Mouse (Mus musculus) liver, postnatal 0 days (tissue): ENCODE measurements at regions not wholly inside any gene's neighbourhood (a gene's known extent, or its start where the extent isn't known, plus 50 kb on each side); places are given as distances from the start of the nearest gene placed in this dataset.

Experiments
- ATAC-seq: fragments of 200-750 bp; cut with Nextera tagmentation; 2 replicates; pipeline ENCODE4 v1.8.0; 2017; ENCODE audit warnings: mild to moderate bottlenecking, moderate library complexity
- DNase-seq: peaks from one replicate; pipeline ENCODE4 v3.0.0-alpha.2; 2016
- H3K27ac ChIP-seq: fragments of 300-500 bp; sonication (generic); 2 replicates; pipeline ENCODE4 v1.5.1; 2014; ENCODE audit warnings: antibody characterized with exemption, moderate library complexity, mild to moderate bottlenecking, low read depth
- H3K27me3 ChIP-seq: fragments of 300-500 bp; sonication (generic); 2 replicates; pipeline ENCODE4 v1.6.1; 2014; ENCODE audit warnings: low read length, control low read depth, mixed read lengths; ENCODE audit not compliant: insufficient read depth
- H3K36me3 ChIP-seq: fragments of 300-500 bp; sonication (generic); replicated peaks from 2 replicates; pipeline ENCODE4 v1.6.1; 2014; ENCODE audit warnings: mild to moderate bottlenecking, control low read depth, low read length, moderate library complexity, mixed read lengths; ENCODE audit not compliant: insufficient read depth
- H3K4me1 ChIP-seq: fragments of 300-500 bp; sonication (generic); 2 replicates; pipeline ENCODE4 v1.6.1; 2014; ENCODE audit warnings: antibody characterized with exemption, mild to moderate bottlenecking, control low read depth; ENCODE audit not compliant: insufficient read depth
- H3K4me2 ChIP-seq: fragments of 300-500 bp; sonication (generic); 2 replicates; pipeline ENCODE4 v1.6.1; 2014; ENCODE audit warnings: low read depth, mild to moderate bottlenecking, low read length, moderate library complexity, mixed read lengths
- H3K4me3 ChIP-seq: fragments of 300-500 bp; sonication (generic); 2 replicates; pipeline ENCODE4 v1.5.1; 2014; ENCODE audit warnings: low read depth, low read length
- H3K9ac ChIP-seq: fragments of 300-500 bp; sonication (generic); replicated peaks from 2 replicates; pipeline ENCODE4 v1.6.1; 2014; ENCODE audit warnings: mild to moderate bottlenecking, moderate library complexity
- H3K9me3 ChIP-seq: fragments of 300-500 bp; sonication (generic); 2 replicates; pipeline ENCODE4 v1.6.1; 2016; ENCODE audit warnings: mild to moderate bottlenecking, control low read depth, low read length, mixed read lengths
- CTCF ChIP-seq: sonication (generic); IDR thresholded peaks from 2 replicates; pipeline ENCODE4 v1.5.1; 2016; ENCODE audit warnings: antibody characterized with exemption, low read depth
- EP300 ChIP-seq: IDR thresholded peaks from 2 replicates; pipeline ENCODE4 v1.6.1; 2016; ENCODE audit warnings: antibody characterized with exemption, low read depth, mild to moderate bottlenecking
- WGBS: fragments of 180-500 bp; shearing (Covaris S2); extraction: QIAGEN DNeasy Blood & Tissue Kit; methylation state at CpG from one replicate; pipeline ENCODE4 v1.1.7; 2014; ENCODE audit not compliant: insufficient replicate concordance; 5-methylcytosine and 5-hydroxymethylcytosine counted together

- H3K27me3 ChIP-seq = no peaks in the 10 kb centered on the region
- TF ChIP-seq EP300 = no peak
- no peak for TF ChIP-seq CTCF
- no peaks in the 10 kb centered on the region for H3K36me3 ChIP-seq
- no peaks in the 10 kb centered on the region for H3K9me3 ChIP-seq
- ATAC-seq (no peak), DNase-seq (no peak)
- H3K4me3 ChIP-seq = no peak overlapping the region
- no peak overlapping the region for H3K9ac ChIP-seq
- peaks cover 13% of the 10 kb centered on the region for H3K4me1 ChIP-seq
- 78% methylated on average over 3 of the region's 3 CpGs for WGBS
- peak overlapping the region; percentile 55 for H3K27ac ChIP-seq
- no peak overlapping the region for H3K4me2 ChIP-seq
These were observed 59.5 kb downstream of the Tex35 start for GRCm38 (mm10) chr1:157048996-157049395.

GRCm38 (mm10) chr1:157048201-157048923 is 60.1 kb downstream of the Tex35 start:
- TF ChIP-seq EP300 (peak; percentile 16; the same call in 1 of the 2 replicates), CTCF (peak; percentile 31; the same call in 1 of the 2 replicates)
- no peaks in the 10 kb centered on the region for H3K36me3 ChIP-seq
- DNase-seq (peak; percentile 48), ATAC-seq (peak; percentile 62)
- peaks cover 13% of the 10 kb centered on the region for H3K4me1 ChIP-seq
- no peak overlapping the region for H3K9ac ChIP-seq
- no peak overlapping the region for H3K4me3 ChIP-seq
- 36% methylated on average over 11 of the region's 11 CpGs for WGBS
- H3K27ac ChIP-seq = peak overlapping the region; percentile 55
- peak overlapping the region; percentile 7; the same call in 1 of the 2 replicates for H3K4me2 ChIP-seq
- no peaks in the 10 kb centered on the region for H3K9me3 ChIP-seq
- no peaks in the 10 kb centered on the region for H3K27me3 ChIP-seq

- ATAC-seq (0 out of 2 replicates have a peak, but pooled peaks have one; percentile 10), DNase-seq (no peak)
- Histone ChIP-seq H3K4me3 (no peak overlapping the region), H3K27ac (peak overlapping the region; percentile 55), H3K9me3 (no peaks in the 10 kb centered on the region), H3K27me3 (no peaks in the 10 kb centered on the region), H3K36me3 (no peaks in the 10 kb centered on the region), H3K9ac (no peak overlapping the region), H3K4me1 (peaks cover 13% of the 10 kb centered on the region), H3K4me2 (no peak overlapping the region)
- TF ChIP-seq CTCF (no peak), EP300 (no peak)
- 57% methylated on average over 4 of the region's 4 CpGs for WGBS
These were observed 60.7 kb downstream of the Tex35 start for GRCm38 (mm10) chr1:157047751-157048200.

- Histone ChIP-seq H3K36me3 (no peaks in the 10 kb centered on the region), H3K27ac (no peak overlapping the region), H3K27me3 (no peaks in the 10 kb centered on the region), H3K9me3 (no peaks in the 10 kb centered on the region), H3K9ac (no peak overlapping the region), H3K4me1 (peaks cover 13% of the 10 kb centered on the region), H3K4me2 (no peak overlapping the region), H3K4me3 (no peak overlapping the region)
- ATAC-seq (no peak), DNase-seq (no peak)
- TF ChIP-seq EP300 = no peak
- 0 out of 2 replicates have a peak, but pooled peaks have one; percentile 5 for TF ChIP-seq CTCF
- 50% methylated on average over 4 of the region's 4 CpGs for whole genome bisulfite sequencing
These were observed 61.7 kb downstream of the Tex35 start for GRCm38 (mm10) chr1:157046760-157047182.

GRCm38 (mm10) chr1:157039836-157040196 is 68.7 kb downstream of the Tex35 start:
- Histone ChIP-seq H3K9me3 (0 out of 2 replicates have a peak, but pooled peaks cover 2% of the 10 kb centered on the region), H3K9ac (no peak overlapping the region; the same call in 1 of the 2 replicates), H3K36me3 (no peaks in the 10 kb centered on the region), H3K4me3 (no peak overlapping the region), H3K27ac (peak overlapping the region; percentile 83), H3K4me1 (peaks cover 23% of the 10 kb centered on the region), H3K27me3 (no peaks in the 10 kb centered on the region), H3K4me2 (peak overlapping the region; percentile 63)
- ATAC-seq = peak; percentile 37
- WGBS = 7% methylated on average over 4 of the region's 4 CpGs
- DNase-seq = no peak
- TF ChIP-seq CTCF (no peak), EP300 (peak; percentile 75; the same call in 1 of the 2 replicates)

GRCm38 (mm10) chr1:157039016-157039835 is 69.3 kb downstream of the Tex35 start:
- DNase-seq (peak; percentile 67), ATAC-seq (peak; percentile 91)
- no peaks in the 10 kb centered on the region for H3K36me3 ChIP-seq
- peak overlapping the region; percentile 83 for H3K27ac ChIP-seq
- H3K27me3 ChIP-seq = no peaks in the 10 kb centered on the region
- peak overlapping the region; percentile 63 for H3K4me2 ChIP-seq
- WGBS = 6% methylated on average over 14 of the region's 14 CpGs
- H3K9ac ChIP-seq = peak overlapping the region; percentile 52
- peak overlapping the region; percentile 15 for H3K4me3 ChIP-seq
- 0 out of 2 replicates have a peak, but pooled peaks cover 2% of the 10 kb centered on the region for H3K9me3 ChIP-seq
- TF ChIP-seq CTCF = no peak
- TF ChIP-seq EP300 = peak; percentile 74; the same call in 1 of the 2 replicates
- H3K4me1 ChIP-seq = peaks cover 23% of the 10 kb centered on the region
